Mouse (Mus musculus) adrenal gland, postnatal 10 days (tissue): ENCODE measurements around the gene Gm17509. TPM values are rescaled to one million over a fixed set of nuclear protein-coding genes. Genes with fewer than 3 reads are reported as not detected.

Experiments
- DNase-seq: peaks from one replicate; pipeline ENCODE4 v3.0.0; 2021; ENCODE audit warnings: mixed read lengths
- long read RNA-seq, 2 experiments: library from polyadenylated mRNA; stranded (forward); transcript quantifications; one replicate each; pipeline ENCODE4 v2.0.0; 2021
- total RNA-seq, 2 experiments: library from RNA; stranded (reverse); gene quantifications; 2 replicates each; pipeline ENCODE4 v1.2.3; 2021

Gene Gm17509
- under 1 TPM; 0.15 to 0.18 TPM for total RNA-seq
- long read RNA-seq, experiment 1, result 0 reads
- long read RNA-seq, experiment 2, result 0 reads

DNA sequence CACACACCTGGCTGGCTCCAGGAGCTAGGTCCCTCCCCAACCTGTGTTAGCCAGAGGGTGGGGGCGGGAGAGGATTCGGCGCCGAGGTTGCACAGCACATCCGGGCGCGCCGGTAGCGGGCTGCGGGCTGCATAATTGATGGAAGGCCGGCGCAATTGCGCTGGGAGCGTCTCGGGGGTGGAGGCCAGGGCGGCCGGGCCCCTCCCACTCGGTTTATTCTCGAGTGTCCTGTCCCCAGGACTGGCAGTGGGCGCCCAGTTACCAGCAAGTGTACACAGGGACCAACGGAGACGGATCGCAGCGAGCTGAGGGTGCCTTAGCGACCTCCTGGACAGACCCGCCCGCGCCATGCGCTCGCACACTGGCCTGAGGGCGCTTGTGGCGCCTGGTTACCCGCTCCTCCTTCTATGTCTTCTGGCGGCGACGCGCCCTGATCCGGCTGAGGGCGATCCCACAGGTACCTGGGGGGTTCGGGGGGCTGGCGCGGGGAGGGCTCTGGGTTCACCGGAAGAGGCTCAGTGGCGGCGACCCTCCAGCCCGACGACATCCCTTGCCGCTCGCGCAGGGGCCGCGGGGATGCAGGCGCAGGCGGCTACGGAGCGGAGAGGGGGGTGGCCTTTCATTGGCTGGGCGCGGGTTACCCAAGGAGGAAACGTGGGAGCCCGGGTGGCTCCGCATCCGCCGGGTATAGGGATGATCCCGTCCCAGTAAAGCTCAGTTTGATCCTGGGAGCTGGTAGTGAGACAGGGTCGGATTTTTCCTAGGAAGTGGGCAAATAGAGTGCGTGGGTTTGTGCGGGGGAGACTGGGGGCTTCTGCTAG is at the start of gene Gm17509:
TSS of gene Gm17509 (minus strand) at position 575 of the 821 bp plus-strand sequence.
- peak; percentile 70 for DNase-seq

DNA sequence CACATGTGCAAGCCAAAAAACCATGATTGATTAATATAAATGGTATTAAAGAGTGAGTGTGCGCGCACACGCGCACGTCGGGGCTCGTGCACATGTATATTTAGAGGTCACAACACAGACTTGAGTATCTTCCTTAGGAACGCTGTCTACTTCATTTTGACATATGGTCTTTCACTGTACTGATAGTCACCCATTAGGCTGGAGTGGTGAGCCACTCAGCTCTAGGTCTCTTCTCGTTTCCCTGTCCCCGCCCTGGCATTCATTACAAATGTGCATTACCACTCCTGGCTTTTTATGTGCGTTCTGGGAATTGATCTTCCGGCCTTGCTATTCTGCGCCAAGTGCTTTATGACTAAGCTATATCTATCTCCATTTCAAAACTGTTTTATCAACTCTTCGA is 47.1 kb upstream of the Gm17509 start:
- DNase-seq, result no peak

DNA sequence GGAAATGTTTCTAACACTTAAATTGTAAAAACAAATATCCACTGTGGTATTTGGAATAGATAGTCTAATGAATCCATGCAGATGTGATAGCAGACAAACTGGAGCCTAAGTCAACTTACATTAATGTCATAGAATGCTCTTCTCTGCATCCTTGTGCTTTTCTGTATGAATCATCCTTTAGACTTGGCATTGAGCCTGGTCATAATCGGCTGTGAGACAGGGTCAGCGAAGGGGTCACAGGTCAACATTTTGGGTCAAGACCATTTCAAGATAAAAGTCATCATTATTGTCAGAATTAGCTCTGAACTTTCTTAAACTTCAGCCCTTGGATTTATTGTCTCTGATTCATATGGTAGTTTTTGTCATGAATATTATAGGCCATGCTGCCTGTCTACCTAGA is 45.3 kb upstream of the Gm17509 start:
- DNase-seq, result peak; percentile 32

DNA sequence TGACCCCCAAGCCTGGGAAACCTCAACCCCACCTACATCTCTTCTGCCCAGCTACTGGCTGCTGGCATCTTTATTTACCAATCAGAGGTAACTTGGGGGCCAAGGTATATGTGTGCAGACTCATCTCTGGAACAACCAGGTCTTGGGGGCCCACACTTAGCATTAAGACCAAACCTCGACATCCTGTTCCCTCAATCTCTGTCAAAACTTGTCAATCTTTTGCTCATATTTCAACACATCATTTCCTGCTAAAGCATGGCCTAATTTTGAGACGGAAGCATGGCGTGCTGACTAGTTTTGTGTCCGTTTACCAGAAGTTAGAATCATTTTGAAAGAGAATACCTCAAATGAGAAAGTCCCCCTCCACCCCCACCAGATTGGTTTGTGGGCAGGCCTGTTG is 39.8 kb upstream of the Gm17509 start:
- no peak for DNase-seq

DNA sequence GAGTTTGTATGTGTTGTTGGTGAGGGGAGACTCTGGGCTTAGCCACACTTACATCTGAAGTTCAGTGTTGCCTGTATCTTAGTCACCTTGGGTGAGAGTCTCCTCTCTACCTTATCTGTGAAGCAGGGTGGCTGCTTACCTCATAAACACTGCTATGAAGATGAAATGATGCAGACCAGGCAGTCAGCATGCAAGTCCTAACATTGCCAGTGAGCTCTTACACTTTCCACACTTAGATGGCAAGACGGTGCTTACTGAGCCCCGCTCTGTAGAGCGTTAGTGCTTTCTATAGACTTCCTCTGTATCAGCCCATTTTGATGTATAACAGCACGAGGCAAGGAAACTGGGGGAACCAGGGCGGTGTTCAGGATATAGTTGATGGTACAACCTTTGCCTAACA is 21.7 kb upstream of the Gm17509 start:
- DNase-seq, result no peak

DNA sequence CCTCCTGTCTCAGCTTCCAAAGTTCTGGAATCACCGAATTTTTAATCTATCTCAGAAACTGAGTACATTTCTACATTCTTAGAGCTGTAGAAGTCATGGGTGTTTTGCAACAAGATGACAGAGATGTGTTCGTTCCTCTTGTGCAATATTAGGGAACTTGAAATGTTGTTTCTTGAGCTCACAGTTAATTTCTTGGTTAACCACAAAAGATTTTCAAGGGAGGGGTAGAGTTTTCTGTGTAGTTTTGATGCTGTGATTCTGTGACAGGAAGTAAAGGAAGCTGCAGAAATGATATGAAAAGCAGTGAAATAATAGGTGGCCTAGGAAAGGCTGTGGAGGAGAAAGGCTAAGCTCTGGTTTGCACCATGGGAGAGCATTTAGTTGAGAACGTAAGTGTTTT is 21.2 kb upstream of the Gm17509 start:
- DNase-seq, result no peak

DNA sequence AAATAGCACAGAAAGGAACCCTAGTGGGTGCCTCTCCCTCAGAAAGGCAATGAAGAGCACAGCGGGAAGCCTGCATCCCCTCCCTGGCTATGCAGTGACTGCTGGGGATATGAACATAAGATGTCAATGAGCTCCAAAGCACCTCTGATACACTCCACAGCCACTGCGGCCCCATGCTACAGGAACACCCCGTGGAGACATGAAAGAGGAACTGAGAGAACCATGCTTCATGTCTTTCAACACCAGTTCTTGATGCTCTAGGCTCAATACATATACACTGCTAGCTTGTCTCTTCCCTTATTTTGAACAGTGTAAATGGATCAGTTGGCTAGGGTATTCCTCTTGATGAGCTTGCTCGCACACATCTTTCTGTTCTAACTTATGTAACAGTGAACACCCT is 16.2 kb upstream of the Gm17509 start:
- no peak for DNase-seq

DNA sequence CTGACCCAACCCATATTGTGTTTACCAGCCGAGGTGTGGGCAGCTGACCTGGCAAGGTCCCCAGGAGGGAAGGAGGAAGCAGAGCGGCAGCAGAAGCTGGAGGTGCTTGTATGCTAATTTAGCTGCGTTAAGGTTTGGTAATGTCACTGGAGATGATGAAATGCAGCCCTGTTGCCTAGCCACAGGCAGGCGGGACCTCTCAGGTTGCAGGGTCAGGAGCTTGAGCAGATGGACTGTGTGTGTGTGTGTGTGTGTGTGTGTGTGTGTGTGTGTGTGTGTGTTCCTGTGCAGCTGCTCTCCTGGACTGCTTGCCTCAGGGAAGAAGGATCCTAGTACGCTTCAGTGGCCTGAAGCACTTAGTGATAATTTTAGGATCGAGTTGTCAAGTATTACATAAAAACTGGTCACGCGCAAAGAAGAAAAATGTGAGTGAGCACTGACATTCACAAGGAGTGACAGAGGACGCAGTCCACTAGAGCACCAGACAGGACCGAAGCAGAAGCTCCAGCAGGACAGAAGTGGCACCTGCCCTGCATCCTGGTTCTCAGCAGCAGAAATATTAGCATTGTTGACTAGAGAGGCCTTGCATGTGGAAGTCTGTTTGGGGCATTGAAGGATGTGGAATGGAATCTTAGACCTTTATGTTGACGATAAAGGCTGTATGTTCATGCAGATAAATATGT is 14.8 kb upstream of the Gm17509 start:
- DNase-seq, result peak; percentile 44

DNA sequence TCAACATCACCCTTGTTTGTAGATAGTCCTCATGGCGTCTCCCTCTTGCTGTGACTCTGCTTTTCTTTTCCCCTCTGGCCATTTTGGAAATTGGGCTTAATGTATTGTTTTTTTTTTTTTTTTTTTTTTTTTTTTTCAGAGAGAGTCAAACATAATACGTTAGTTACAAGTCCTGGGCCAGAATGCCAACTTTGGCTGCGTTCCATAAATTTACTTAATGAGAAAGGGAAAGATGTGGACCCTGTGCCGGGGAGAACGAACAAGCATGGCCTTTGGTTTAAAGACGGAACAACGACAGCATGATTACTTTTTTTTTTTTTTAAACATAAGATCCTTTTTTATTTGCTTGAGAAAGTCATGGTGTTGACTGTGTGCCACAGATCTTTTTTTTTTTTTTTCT is 13.6 kb upstream of the Gm17509 start:
- DNase-seq, result no peak

DNA sequence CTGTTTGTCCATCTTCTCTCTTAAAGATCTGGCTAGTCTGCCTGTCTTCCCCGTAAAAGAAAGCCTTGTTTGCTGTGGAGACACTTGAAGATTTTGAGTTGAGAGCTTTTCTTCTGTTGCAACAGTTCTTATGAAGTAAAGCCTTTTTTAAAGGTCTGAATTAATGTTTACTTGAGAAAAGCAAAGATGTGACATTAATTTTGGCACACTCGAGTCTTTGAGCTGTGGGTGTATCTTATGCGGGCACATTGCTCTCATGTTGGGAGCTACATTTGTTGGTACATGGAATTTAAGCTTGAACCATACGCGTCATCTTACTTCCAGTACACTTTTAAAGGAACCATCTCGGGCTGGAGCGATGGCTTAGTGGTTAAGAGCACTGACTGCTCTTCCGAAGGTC is 12.9 kb upstream of the Gm17509 start:
- no peak for DNase-seq

DNA sequence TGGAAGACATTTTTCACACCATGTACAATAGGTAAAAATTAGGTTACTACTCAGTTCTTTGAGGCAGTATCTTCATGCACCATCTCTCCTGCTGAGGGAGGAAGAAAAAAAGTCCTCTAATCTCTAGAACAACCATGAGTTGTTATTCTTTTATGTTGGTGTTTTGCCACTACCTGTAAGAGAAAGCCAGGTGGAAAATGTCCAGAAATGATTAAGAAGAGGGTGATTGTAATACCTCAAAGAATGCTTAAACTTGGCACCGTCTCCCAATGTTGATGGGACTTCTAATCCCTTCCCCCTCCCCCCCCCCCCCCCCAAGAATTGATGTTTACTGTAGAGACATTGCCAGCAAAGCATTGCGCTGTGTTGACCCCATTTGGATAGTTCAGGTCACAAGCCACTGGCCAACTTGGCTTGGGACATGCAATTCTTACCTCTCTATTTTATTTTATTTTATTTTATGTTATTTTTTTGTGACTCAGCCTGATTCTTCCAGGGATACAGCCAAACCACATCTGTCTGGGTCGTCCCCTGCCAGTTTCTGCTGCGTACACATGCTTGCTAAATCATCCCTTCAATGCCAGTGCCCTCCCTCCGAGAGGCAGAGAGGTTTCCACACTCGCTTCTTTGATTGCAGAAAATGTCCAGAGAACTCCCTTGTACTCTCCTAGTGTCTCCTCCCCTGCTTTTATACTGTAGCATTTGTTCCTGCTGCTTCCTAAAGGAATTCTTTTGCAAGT is 9.7 kb upstream of the Gm17509 start:
- DNase-seq, result peak; percentile 46

DNA sequence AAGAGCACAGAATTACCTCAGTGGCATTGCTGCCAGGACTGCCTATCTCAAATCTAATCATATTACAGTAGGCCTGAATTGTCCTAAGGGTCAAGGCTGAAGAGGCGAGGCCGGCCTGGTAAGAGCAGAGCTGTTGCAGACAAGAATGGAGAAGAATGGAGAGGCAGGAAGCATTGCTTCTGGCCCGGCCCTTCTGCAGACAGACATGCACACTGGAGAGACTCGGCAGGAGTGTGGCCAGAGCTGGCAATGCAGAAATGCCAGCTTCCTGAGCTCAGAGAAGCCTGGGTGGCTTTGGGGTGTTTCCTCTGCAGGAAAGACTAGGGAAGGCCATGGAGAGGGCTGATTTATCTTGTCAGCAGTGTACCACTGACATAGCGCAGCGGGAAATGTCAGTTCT is 4.7 kb upstream of the Gm17509 start:
- no peak for DNase-seq

DNA sequence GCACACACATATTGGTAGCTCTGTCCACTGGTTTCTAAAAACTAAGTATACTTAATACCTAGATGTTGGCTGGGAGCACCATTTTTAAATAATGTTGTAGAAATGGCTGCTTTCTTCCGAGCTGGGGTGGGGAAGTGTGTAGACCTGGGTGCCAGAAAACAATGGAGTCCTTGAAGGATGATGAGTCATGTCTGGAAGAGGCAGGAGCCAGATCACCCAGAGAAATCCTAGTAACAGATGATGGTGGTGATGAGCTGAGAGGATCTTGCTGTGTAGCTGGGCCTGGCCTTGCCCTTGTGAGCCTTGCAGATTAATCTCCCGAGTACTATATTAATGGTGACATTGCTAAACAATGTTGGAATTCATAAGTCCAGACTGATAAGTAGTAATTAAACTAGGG is 4.0 kb upstream of the Gm17509 start:
- DNase-seq, result no peak

DNA sequence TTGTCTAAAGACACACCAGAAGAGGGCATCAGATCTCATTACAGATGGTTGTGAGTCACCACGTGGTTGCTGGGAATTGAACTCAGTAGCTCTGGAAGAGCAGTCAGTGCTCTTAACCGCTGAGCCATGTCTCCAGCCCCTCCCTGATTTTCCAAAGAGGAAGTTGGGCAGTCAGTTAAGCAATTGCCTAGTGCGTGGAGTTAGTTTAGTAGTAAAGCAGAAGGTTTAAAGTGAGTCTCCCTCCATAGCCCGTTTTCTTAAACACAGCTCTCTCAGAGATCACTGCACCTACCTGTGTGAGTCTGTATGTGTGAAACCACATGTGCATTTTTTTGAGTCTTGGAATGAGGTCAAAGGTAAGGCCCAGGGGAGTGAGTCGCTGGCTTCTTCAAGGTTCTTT is 2.2 kb upstream of the Gm17509 start:
- DNase-seq, result no peak

DNA sequence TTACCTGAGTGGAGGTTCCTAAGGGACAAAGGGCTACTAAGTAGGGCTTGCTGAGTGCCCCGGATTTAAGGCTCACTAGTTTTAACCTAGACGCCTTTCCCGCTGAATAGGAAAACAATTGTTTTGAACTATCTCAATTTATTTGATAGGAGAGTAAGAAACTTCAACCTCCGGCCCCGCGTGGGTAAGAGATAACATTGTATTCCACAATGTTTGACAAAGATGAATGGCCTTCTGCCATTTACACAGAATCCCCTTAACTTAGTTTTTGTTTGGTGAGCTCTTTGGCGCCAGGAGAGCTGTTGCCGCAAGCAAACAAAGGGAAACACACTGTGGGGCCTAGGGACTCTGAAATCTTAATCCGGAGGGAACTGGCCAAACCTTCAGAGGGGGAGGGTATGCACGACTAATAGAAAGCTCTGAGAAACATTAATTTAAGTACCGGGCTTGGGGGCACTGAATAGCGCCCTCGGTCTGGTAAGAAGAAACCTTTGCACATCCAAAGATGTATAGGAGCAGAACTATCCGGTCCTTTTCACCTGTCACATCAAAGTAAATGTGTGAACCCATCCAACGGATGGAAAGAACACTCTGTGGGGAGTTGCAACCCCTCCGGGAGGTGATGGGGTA is 889 bp downstream of the Gm17509 start:
- no peak for DNase-seq

DNA sequence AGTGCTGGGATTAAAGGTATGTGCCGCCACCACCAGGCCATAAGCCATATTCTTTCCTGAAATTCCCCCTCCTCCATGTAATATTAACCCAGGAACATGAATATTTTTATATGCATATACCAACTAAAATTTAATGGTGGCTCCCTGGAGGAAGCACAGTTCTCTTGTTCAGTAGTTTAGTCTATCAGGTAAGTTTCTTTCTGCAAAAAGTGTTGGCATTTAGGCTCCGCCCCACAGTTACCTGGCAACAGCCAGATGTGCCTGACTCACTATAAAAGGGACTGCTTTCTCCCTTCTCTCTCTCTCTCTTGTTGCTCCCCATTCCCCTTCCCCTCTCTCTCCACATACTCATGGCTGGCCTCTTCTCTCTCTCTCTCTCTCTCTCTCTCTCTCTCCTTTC is 2.8 kb downstream of the Gm17509 start:
- DNase-seq, result no peak

DNA sequence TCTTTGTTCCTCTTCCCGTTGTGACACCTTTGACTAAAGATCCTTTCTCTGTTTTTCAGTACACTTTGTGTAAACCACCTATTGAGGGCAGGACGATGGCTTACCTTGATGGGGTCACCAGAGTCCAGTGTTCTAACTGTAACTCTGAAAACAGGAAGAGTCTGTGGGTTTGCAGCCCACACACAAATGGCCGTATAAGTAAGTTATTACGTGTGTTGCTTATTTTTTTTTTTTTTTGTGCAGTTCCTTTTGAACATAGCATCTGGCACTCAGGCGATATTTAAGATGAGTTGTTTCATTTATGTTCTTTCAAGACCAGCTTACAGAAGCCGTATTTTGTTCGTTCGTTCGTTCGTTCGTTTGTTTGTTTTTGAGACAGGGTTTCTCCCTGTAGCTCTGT is 3.3 kb downstream of the Gm17509 start:
- no peak for DNase-seq

DNA sequence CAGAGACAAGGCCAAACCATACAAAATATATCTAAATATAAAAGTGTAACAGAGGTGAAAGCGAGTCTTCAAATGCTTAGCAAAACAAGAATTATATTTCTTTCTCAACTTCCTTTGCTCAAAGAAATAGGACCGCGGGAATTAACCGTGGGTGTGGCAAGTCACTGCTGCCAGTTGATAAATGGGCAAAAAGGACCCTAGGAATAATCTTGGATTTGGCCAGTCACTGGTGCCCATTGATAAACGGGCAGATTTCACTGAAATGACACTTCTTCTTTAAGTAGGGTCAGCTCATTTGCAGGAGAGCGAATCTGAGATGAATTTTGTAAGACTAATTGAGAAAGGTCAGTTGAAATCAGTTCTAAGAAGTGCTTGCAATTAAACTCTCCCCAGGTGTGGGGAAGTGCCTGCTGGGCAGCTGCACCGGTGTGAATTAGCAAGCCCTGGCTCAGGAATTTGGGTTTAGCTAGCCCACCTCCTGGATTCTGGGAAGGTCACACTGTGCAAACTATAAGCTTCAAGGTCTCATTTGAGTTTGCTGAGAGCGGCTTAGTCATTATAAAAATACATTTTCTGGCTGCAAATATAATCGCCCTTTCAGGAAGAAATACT is 4.0 kb downstream of the Gm17509 start:
- no peak for DNase-seq

DNA sequence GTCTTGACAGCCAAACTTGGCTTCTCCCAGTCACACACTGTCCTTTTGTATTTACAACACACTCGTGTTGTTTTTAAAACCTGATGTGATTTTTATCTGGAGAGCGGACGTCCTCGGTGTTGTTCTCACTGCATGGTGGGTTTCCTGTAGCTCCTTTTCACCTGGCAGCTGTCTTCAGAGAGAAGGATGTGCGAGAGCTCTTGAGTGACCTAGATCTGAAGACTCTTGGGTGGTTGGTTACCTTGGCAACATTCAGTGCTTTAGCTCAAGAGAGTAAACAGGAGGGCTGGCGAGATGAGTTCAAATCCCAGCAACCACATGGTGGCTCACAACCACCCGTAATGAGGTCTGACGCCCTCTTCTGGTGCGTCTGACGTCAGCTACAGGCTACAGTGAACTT is 4.7 kb downstream of the Gm17509 start:
- no peak for DNase-seq

DNA sequence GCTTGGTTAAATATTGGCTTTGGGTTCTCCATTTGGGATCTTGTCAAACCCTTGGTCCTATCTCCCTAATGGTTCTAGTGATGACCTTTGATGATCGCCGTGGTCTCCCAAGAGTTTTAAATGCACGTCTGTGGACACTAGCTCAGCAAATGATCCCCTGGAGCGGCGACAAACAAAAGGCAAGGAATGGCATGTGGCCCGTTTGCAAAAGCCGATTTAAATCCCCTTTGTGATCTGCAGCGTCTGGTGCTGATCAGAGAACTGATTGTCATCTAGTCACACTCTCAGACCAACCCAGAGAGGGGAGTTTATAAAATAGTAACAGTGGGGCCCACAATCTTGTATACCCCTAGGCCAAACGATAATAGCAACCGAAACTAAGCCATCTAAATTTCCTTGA is 5.4 kb downstream of the Gm17509 start:
- no peak for DNase-seq

DNA sequence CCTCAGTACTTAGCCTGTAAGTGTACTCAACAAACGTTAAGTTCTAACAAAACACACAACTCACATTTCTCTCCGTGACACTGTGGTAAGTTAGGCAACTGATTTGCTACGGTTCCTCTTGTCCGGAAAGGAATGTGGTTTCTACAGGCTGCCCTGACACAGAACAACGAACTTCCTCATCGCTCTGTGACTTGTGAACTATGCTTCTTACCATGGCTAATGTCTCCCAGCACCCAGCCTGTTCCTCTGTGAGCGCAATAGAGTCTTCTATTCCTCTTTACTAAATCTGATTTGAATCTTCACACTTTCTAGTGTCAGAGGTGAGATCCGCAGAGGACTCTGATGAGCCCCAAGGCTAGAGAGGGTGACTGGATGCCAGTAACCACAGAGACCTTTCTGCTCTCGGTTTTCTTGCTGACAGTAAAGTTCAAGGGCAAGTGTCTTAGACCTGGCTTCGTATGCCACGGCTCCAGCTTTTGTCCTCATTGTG is 9.4 kb downstream of the Gm17509 start:
- no peak for DNase-seq

DNA sequence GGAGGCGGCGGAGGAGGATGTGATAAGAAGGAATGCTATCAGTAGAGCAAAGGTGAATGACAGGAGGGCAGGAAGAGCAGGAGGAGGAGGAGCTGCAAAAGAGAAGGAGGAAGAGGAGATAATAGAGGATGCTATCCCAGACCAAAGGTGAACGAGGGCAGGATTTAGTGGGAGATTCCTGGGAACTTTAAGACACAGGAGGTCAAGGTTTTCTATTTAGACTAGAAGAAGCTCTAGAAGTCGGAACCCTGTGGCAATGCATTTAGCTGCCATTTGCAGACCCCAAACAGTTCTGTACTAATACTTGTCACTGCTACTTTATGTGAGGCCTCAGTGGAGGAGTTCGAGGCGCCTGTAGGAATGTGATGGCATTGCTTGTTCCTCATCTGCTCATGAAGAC is 12.6 kb downstream of the Gm17509 start, which contains the start of gene Emb:
TSS of gene Emb (plus strand) at position 301 of the 400 bp plus-strand sequence.
- DNase-seq, result no peak
